In genomic region chr10:111107387-111107786, GRCm38 (mm10) we compare ENCODE assay signal across 8 mouse cellular contexts. TPM values are rescaled to one million over a fixed set of nuclear protein-coding genes. Genes with fewer than 3 reads are reported as not detected.
DNase-seq lines count a peak whose midpoint lies in the region; ATAC-seq and TF ChIP-seq lines count a peak whose summit lies in the region.
"Had no signal": no experiment of that assay in that cellular context is flagged by ENCODE, and none has a peak within 500 bp of the region (broad histone marks: within the 10 kb centered on the region; RNA-seq: fewer than 3 reads in every experiment).

No protein-coding gene starts in this region.

- DNase-seq in urinary bladder, postnatal 36 days (ENCODE audit: low spot score in 2 of 2) = peak; percentile 10 to 32
- no peak for DNase-seq in urinary bladder, postnatal 10 days (ENCODE audit: low spot score)
- DNase-seq in adrenal gland, postnatal 10 days = peak; percentile 75
- peak; percentile 45 for DNase-seq in forelimb bud, embryonic 11.5 days (ENCODE audit: low read depth, low spot score)
- peak; percentile 71 for DNase-seq in layer of hippocampus, adult 11-12 months (ENCODE audit: low spot score)
- peak; percentile 67 for DNase-seq in lung, embryonic 14.5 days
- DNase-seq in right cerebral cortex, postnatal 36 days (ENCODE audit: low spot score in 2 of 2) = peak; percentile 29 to 56

- H3K9ac ChIP-seq in lung, embryonic 14.5 days = no peak overlapping the region
- H3K9ac ChIP-seq: limb, embryonic 12.5 days had no signal

- H3K27me3 ChIP-seq in lung, embryonic 14.5 days (ENCODE audit: insufficient read depth, low read length) = no peaks in the 10 kb centered on the region
- H3K27me3 ChIP-seq: limb, embryonic 12.5 days had no signal

- no peak overlapping the region for H3K27ac ChIP-seq in lung, embryonic 14.5 days (ENCODE audit: low read depth)
- H3K27ac ChIP-seq: limb, embryonic 12.5 days had no signal

- WGBS in lung, embryonic 14.5 days = 68% methylated on average over 7 of the region's 7 CpGs

- H3K4me3 ChIP-seq in lung, embryonic 14.5 days (ENCODE audit: low read depth, low read length) = no peak overlapping the region
- H3K4me3 ChIP-seq: limb, embryonic 12.5 days had no signal

- no peak for ATAC-seq in lung, embryonic 14.5 days (ENCODE audit: insufficient read depth)

- no peaks in the 10 kb centered on the region for H3K9me3 ChIP-seq in lung, embryonic 14.5 days (ENCODE audit: low read depth, low read length)
- H3K9me3 ChIP-seq: limb, embryonic 12.5 days had no signal

- H3K4me2 ChIP-seq in lung, embryonic 14.5 days = no peak overlapping the region
- H3K4me2 ChIP-seq: limb, embryonic 12.5 days had no signal

- H3K36me3 ChIP-seq in lung, embryonic 14.5 days (ENCODE audit: insufficient read depth) = no peaks in the 10 kb centered on the region
- H3K36me3 ChIP-seq: limb, embryonic 12.5 days had no signal

- peak; percentile 66 for TF ChIP-seq CTCF in lung, embryonic 14.5 days (IDR thresholded peaks at IDR 0.05; ENCODE audit: low read depth)

- no peaks in the 10 kb centered on the region for H3K4me1 ChIP-seq in lung, embryonic 14.5 days (ENCODE audit: insufficient read depth)

RNA-seq across cellular contexts. Expression of gene Osbpl8, which starts 57.2 kb away (rescaled TPM):
- total RNA-seq in adrenal gland, postnatal 10 days (2021) = 10 to 100 TPM; 27.1 to 31.0 TPM
- 9.6 and 10.8 TPM in 2 replicates for polyA plus RNA-seq in lung, embryonic 14.5 days (2014; fragmentation: Nextera tagmentation; extraction: Ambion mirVana)
